ENCODE assay signal across 19 mouse cellular contexts in genomic region chr13:37531512-37532183, GRCm38 (mm10).
DNase-seq lines count a peak whose midpoint lies in the region; TF ChIP-seq lines count a peak whose summit lies in the region.
"Had no signal": no experiment of that assay in that cellular context is flagged by ENCODE, and none has a peak within 500 bp of the region (broad histone marks: within the 10 kb centered on the region; RNA-seq: fewer than 3 reads in every experiment).

No protein-coding gene starts in this region.

- H3K79me2 ChIP-seq in myocyte (ENCODE audit: control insufficient read depth, insufficient read depth) = no peaks in the 10 kb centered on the region

- intact Hi-C loops in left cerebral cortex, postnatal 4 days (cut with DNase I) = no loop called here

- no peaks in the 10 kb centered on the region for H3K27me3 ChIP-seq in myocyte (ENCODE audit: control insufficient read depth, insufficient read depth, insufficient read length)
- H3K27me3 ChIP-seq: heart, embryonic 15.5 days; liver, embryonic 12.5 days had no signal

- H3K36me3 ChIP-seq in myocyte (ENCODE audit: control insufficient read depth, insufficient read depth) = no peaks in the 10 kb centered on the region
- H3K36me3 ChIP-seq: G1E; heart, embryonic 15.5 days; liver, embryonic 12.5 days; midbrain, embryonic 13.5 days had no signal

- peak; percentile 68 to 74 for DNase-seq in adrenal gland, adult (ENCODE audit: inconsistent age in 2 of 2, low spot score in 1 of 2)
- DNase-seq in adrenal gland, postnatal 4 days (ENCODE audit: low spot score in 2 of 2) = no peak
- DNase-seq in kidney, postnatal 4 days = peak; percentile 46 to 55
- no peak for DNase-seq in kidney, adult 9 months
- peak; percentile 75 to 76 for DNase-seq in adrenal gland, postnatal 36 days
- DNase-seq in left cerebral cortex, postnatal 4 days = no peak
- DNase-seq in urinary bladder, postnatal 36 days (ENCODE audit: low spot score in 2 of 2) = no peak
- DNase-seq: cerebellum, adult 9-11 months; kidney, adult 2 months; layer of hippocampus, adult 9-11 months; lung, postnatal 4 days; right cerebral cortex, postnatal 25 days had no signal

- no peak overlapping the region for H3K4me3 ChIP-seq in myocyte
- H3K4me3 ChIP-seq: forebrain, embryonic 13.5 days; heart, embryonic 15.5 days; liver, embryonic 12.5 days; midbrain, embryonic 13.5 days had no signal

- no peak for TF ChIP-seq POLR2A in myocyte (IDR thresholded peaks at IDR 0.05; ENCODE audit: insufficient read length, low read depth)

- no peak overlapping the region for H3ac ChIP-seq in myocyte (ENCODE audit: control insufficient read depth, insufficient read length)

- peak overlapping the region; percentile 51 for H3K4me2 ChIP-seq in myocyte (ENCODE audit: low read depth)
- H3K4me2 ChIP-seq: forebrain, embryonic 13.5 days; heart, embryonic 15.5 days; hindbrain, embryonic 14.5 days; liver, embryonic 12.5 days; midbrain, embryonic 13.5 days had no signal

TF ChIP-seq in myocyte, 11 proteins besides CTCF, POLR2A, EP300 and RAD21:
- TF ChIP-seq REST (IDR thresholded peaks at IDR 0.05; ENCODE audit: insufficient read depth, insufficient read length) (no peak), USF1 (IDR thresholded peaks at IDR 0.05; ENCODE audit: low read depth) (no peak), POLR2AphosphoS2 (IDR thresholded peaks at IDR 0.05; ENCODE audit: insufficient read length, low read depth) (no peak)

Comparison
In these comparisons a context has a peak if more than half of its experiments do, and no peak if none do; other contexts are left out.
1. DNase-seq: peak in adrenal gland, adult (2 of 2), kidney, postnatal 4 days (2 of 2) and adrenal gland, postnatal 36 days (2 of 2); none in adrenal gland, postnatal 4 days (0 of 2), kidney, adult 9 months (single experiment), left cerebral cortex, postnatal 4 days (single experiment) and urinary bladder, postnatal 36 days (0 of 2).